8 mouse cellular contexts compared by ENCODE assay signal in the genomic region with DNA sequence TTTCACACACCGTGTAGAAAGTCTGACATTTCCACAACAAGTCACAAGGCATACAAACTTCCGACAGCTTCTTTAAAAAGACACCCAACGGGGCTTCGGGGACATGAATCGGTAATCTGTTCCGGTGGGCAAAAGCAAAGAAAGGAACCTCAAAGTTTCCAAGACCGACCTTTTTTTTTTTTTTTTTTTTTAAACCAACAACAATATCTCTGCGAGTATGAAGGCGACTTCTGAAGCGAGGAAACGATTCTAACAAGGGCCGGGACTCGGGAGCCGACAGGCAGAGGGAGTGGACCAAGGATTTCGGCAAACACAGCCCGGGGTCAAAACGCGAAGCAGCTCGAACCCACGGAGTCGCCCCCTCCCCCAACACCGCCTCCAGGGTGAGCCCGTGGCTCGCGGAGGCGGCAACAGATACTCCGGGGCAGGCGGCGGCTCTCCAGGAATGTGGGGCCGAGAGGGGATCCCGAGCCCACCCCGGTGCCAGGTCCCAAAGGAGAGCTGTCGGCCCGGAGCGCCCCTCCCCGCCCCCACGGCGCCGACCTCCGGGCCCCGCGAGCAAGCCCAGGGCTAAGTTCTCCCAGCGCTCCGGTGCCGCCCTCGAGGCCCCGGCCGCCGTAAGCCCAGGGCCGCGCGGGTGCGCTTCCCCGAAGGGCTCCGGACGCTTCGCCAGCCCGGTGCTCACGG. TPM values are rescaled to one million over a fixed set of nuclear protein-coding genes. Genes with fewer than 3 reads are reported as not detected.
DNase-seq lines count a peak whose midpoint lies in the region; ATAC-seq and TF ChIP-seq lines count a peak whose summit lies in the region.

No protein-coding gene starts in this region.

- intact Hi-C loops in left cerebral cortex, postnatal 36 days (cut with DNase I) = no loop called here

- peak overlapping the region; percentile 75 for H3K27ac ChIP-seq in cortical plate, adult 2 months (ENCODE audit: insufficient read depth, low read length)

- peak; percentile 62 for DNase-seq in gastrocnemius, postnatal 10 days
- DNase-seq in left cerebral cortex, postnatal 36 days (ENCODE audit: low spot score in 2 of 2) = peak; percentile 46 to 51
- DNase-seq in mesoderm, embryonic 11.5 days (ENCODE audit: low read depth, low spot score) = peak; percentile 69
- DNase-seq in right cerebral cortex, postnatal 36 days (ENCODE audit: low spot score in 2 of 2) = peak; percentile 16
- DNase-seq in yolk sac, embryonic 10.5 days (ENCODE audit: low spot score) = peak; percentile 66

- H3K4me1 ChIP-seq in cortical plate, adult 2 months (ENCODE audit: control insufficient read depth, insufficient read depth, low read length) = peaks cover 5% of the 10 kb centered on the region

- no peak for TF ChIP-seq CTCF in cortical plate, adult 2 months (IDR thresholded peaks at IDR 0.05; ENCODE audit: extremely low read depth, insufficient read depth, low read length)

- TF ChIP-seq POLR2A in cortical plate, adult 2 months (IDR thresholded peaks at IDR 0.05; ENCODE audit: extremely low read depth, insufficient read depth, low read length) = no peak

- peak; percentile 13 for ATAC-seq in activated CD4-positive, CD25-positive, alpha-beta regulatory T cell, adult 4 months
- peak; percentile 8 for ATAC-seq in inflammation-experienced regulatory T-cells, adult 6 months

- peak overlapping the region; percentile 52 for H3K4me3 ChIP-seq in cortical plate, adult 2 months (ENCODE audit: insufficient read depth, low read length)

RNA-seq across cellular contexts. Expression of a gene that starts 0.8 kb away (rescaled TPM):
- polyA plus RNA-seq in activated CD4-positive, CD25-positive, alpha-beta regulatory T cell, adult 4 months (2017; shearing (Covaris generic)) = 10 to 100 TPM; 87.5 to 89.2 TPM
- 33.8 and 33.9 TPM in 2 replicates for polyA plus RNA-seq in cortical plate, adult 2 months (2012; rRNA removed)
- 10 to 100 TPM; 21.6 to 29.0 TPM for total RNA-seq in gastrocnemius, postnatal 10 days (2021)
- 100 to 1,000 TPM in 2 of 3 experiments, 10 to 100 TPM in 1; 67.6 to 115 (median 110) TPM for polyA plus RNA-seq in inflammation-experienced regulatory T-cells, adult 6 months (2017; shearing (Covaris generic))
- total RNA-seq in left cerebral cortex, postnatal 36 days (2021) = 10 to 100 TPM; 29.5 to 34.9 TPM

Comparison
In these comparisons a context has a peak if more than half of its experiments do, and no peak if none do; other contexts are left out.
1. Peak in every context shown above with its lines: DNase-seq, ATAC-seq, H3K4me3 ChIP-seq and H3K27ac ChIP-seq.
2. DNase-seq: peak in every context shown above with its lines; median percentile 69 in mesoderm, embryonic 11.5 days; 66 in yolk sac, embryonic 10.5 days; 62 in gastrocnemius, postnatal 10 days; 48 in left cerebral cortex, postnatal 36 days; 16 in right cerebral cortex, postnatal 36 days.